Mouse (Mus musculus) layer of hippocampus, postnatal 10 days (tissue): ENCODE measurements around the gene Usp33. TPM values are rescaled to one million over a fixed set of nuclear protein-coding genes. Genes with fewer than 3 reads are reported as not detected.

Experiments
- DNase-seq, 2 experiments: peaks; one replicate each; pipeline ENCODE4 v3.0.0; 2021; ENCODE audit warnings: low spot score in 2 of 2
- total RNA-seq, 2 experiments: library from RNA; stranded (reverse); gene quantifications; 2 replicates each; pipeline ENCODE4 v1.2.3; 2021

Gene Usp33
- total RNA-seq, 2 experiments from 2014 or later, result 103 to 117 TPM

GRCm38 (mm10) chr3:152400441-152400840 lies 54.2 kb downstream of the Usp33 start:
- DNase-seq, result no peak

GRCm38 (mm10) chr3:152400875-152401274 lies 54.6 kb downstream of the Usp33 start:
- DNase-seq, result no peak

GRCm38 (mm10) chr3:152401964-152402670 lies 55.8 kb downstream of the Usp33 start:
- no peak for DNase-seq

- DNase-seq, result no peak
Observed at GRCm38 (mm10) chr3:152402671-152403066, 56.4 kb downstream of the Usp33 start.

GRCm38 (mm10) chr3:152403827-152404226 lies 57.5 kb downstream of the Usp33 start:
- DNase-seq, result no peak

- DNase-seq, result no peak
Observed at GRCm38 (mm10) chr3:152405420-152405819, 59.1 kb downstream of the Usp33 start.

- no peak for DNase-seq
Observed at GRCm38 (mm10) chr3:152405978-152406640, 59.8 kb downstream of the Usp33 start.

GRCm38 (mm10) chr3:152410980-152411551 lies 64.8 kb downstream of the Usp33 start:
- DNase-seq, result no peak

GRCm38 (mm10) chr3:152412362-152412761 lies 66.1 kb downstream of the Usp33 start:
- DNase-seq, result no peak

GRCm38 (mm10) chr3:152428925-152429324 lies 82.6 kb downstream of the Usp33 start:
- DNase-seq, result no peak

GRCm38 (mm10) chr3:152432677-152433076 lies 86.4 kb downstream of the Usp33 start:
- no peak for DNase-seq

- no peak for DNase-seq
Observed at GRCm38 (mm10) chr3:152435590-152435989, 89.3 kb downstream of the Usp33 start.

- no peak for DNase-seq
Observed at GRCm38 (mm10) chr3:152438068-152438467, 91.8 kb downstream of the Usp33 start.

- DNase-seq, result no peak
Observed at GRCm38 (mm10) chr3:152442795-152443194, 96.5 kb downstream of the Usp33 start.

Other genes with a start within 250 kb of the Usp33 start
- gene Gipc2, start 180.2 kb upstream of the Usp33 start, total RNA-seq, result 1 to 10 TPM; 1.3 to 2.8 TPM
- 10 to 100 TPM; 45.5 to 49.6 TPM for gene Dnajb4, start 136.2 kb upstream of the Usp33 start, total RNA-seq
- 100 to 1,000 TPM; 136 to 139 TPM for gene Fubp1, start 136.1 kb upstream of the Usp33 start, total RNA-seq
- 1 to 10 TPM in 1 of 2 experiments, under 1 TPM in 1; 0.87 to 1.0 TPM for gene Nexn, start 80.1 kb upstream of the Usp33 start, total RNA-seq
- 10 to 100 TPM; 73.3 to 76.5 TPM for gene Miga1, start 6.1 kb upstream of the Usp33 start, total RNA-seq
- gene Zzz3, start 49.0 kb downstream of the Usp33 start, total RNA-seq, result 10 to 100 TPM; 31.9 to 33.9 TPM